Mouse (Mus musculus) CH12.LX (cell line): Measurements from ENCODE around the gene Doxl2. TPM values are rescaled to one million over a fixed set of nuclear protein-coding genes. Genes with fewer than 3 reads are reported as not detected.

Source experiments
- DNase-seq: peaks from one replicate; pipeline ENCODE4 v3.0.0-alpha.2; 2013; ENCODE audit errors: extremely low read depth
- H3K27ac ChIP-seq: 2 replicates; pipeline ENCODE4 v1.5.1; 2012; ENCODE audit warnings: low read depth, mild to moderate bottlenecking, control low read depth, moderate library complexity; ENCODE audit not compliant: insufficient read depth
- H3K27me3 ChIP-seq: replicated peaks from 2 replicates; pipeline ENCODE3; 2012; ENCODE audit warnings: inconsistent platforms
- H3K36me3 ChIP-seq, 2 experiments: replicated peaks in 1 of 2; 2 replicates each; pipeline versions ENCODE3 to v1.6.1; 2012; ENCODE audit warnings: inconsistent platforms in 1 of 2, low read length in 1 of 2, mild to moderate bottlenecking in 1 of 2, mixed read lengths in 1 of 2, moderate library complexity in 1 of 2; ENCODE audit not compliant: control insufficient read depth in 1 of 2, insufficient read depth in 1 of 2
- H3K4me1 ChIP-seq, 2 experiments: 2 replicates each; pipeline ENCODE4 v1.6.1; 2012; ENCODE audit warnings: inconsistent platforms in 1 of 2, moderate library complexity in 1 of 2; ENCODE audit not compliant: insufficient read depth in 2 of 2, control insufficient read depth in 1 of 2
- H3K4me2 ChIP-seq: 2 replicates; pipeline ENCODE4 v1.6.1; 2012; ENCODE audit warnings: low read depth, mild to moderate bottlenecking, control low read depth; ENCODE audit not compliant: poor library complexity, insufficient read depth, severe bottlenecking
- H3K4me3 ChIP-seq, 3 experiments: fragments of 150-350 bp in 1 of 3; sonication (generic) in 1 of 3; replicated peaks in 1 of 3; 2 replicates each; pipeline versions ENCODE3 to v1.5.1; 2011 to 2012; ENCODE audit warnings: low read depth in 2 of 3, low read length in 2 of 3, mild to moderate bottlenecking in 2 of 3, moderate library complexity in 2 of 3, control low read depth in 1 of 3, improper control_type of control experiment in 1 of 3, inconsistent platforms in 1 of 3, mixed read lengths in 1 of 3; ENCODE audit not compliant: poor library complexity in 1 of 3
- H3K79me2 ChIP-seq: replicated peaks from 2 replicates; pipeline ENCODE4 v1.6.1; 2012; ENCODE audit warnings: mild to moderate bottlenecking, moderate library complexity; ENCODE audit not compliant: control insufficient read depth, poor library complexity, insufficient read depth, severe bottlenecking; ENCODE audit errors: extremely low read depth
- H3K9ac ChIP-seq: 2 replicates; pipeline ENCODE4 v1.6.1; 2012; ENCODE audit warnings: low read depth, mild to moderate bottlenecking, control low read depth, moderate library complexity; ENCODE audit not compliant: insufficient read depth
- H3K9me3 ChIP-seq: replicated peaks from 2 replicates; pipeline ENCODE3; 2012; ENCODE audit warnings: low read length, inconsistent platforms, mixed read lengths
- CHD2 ChIP-seq: IDR thresholded peaks from 2 replicates; pipeline ENCODE4 v1.6.1; 2011; ENCODE audit warnings: low read length, improper control_type of control experiment
- CTCF ChIP-seq, 2 experiments: IDR thresholded peaks in 1 of 2; conservative IDR thresholded peaks in 1 of 2; 2 replicates each; pipeline ENCODE4 v1.5.1; 2011 to 2012; ENCODE audit warnings: low read depth in 2 of 2, low read length in 2 of 2, improper control_type of control experiment in 1 of 2, inconsistent platforms in 1 of 2, mild to moderate bottlenecking in 1 of 2, moderate library complexity in 1 of 2
- ELF1 ChIP-seq: IDR thresholded peaks from 2 replicates; pipeline ENCODE4 v1.6.1; 2014; ENCODE audit warnings: low read depth, mild to moderate bottlenecking, inconsistent platforms, low read length, improper control_type of control experiment
- EP300 ChIP-seq: IDR thresholded peaks from 2 replicates; pipeline ENCODE4 v1.6.1; 2011; ENCODE audit warnings: low read length, improper control_type of control experiment
- ETS1 ChIP-seq: conservative IDR thresholded peaks from 2 replicates; pipeline ENCODE4 v1.6.1; 2012; ENCODE audit warnings: low read depth, mild to moderate bottlenecking, inconsistent platforms, low read length, improper control_type of control experiment, moderate library complexity
- GABPA ChIP-seq: IDR thresholded peaks from 2 replicates; pipeline ENCODE4 v1.6.1; 2012; ENCODE audit warnings: low read depth, low read length, improper control_type of control experiment, inconsistent platforms; ENCODE audit not compliant: insufficient replicate concordance
- IRF4 ChIP-seq: IDR thresholded peaks from 2 replicates; pipeline ENCODE4 v1.6.1; 2014; ENCODE audit warnings: low read depth, mild to moderate bottlenecking, inconsistent platforms, low read length, improper control_type of control experiment
- JUND ChIP-seq: conservative IDR thresholded peaks from 2 replicates; pipeline ENCODE4 v1.6.1; 2011; ENCODE audit warnings: low read depth, low read length, improper control_type of control experiment
- MAFK ChIP-seq: IDR thresholded peaks from 2 replicates; pipeline ENCODE4 v1.6.1; 2011; ENCODE audit warnings: low read length, improper control_type of control experiment; ENCODE audit not compliant: insufficient replicate concordance
- MAX ChIP-seq: IDR thresholded peaks from 2 replicates; pipeline ENCODE4 v1.6.1; 2011; ENCODE audit warnings: low read length, improper control_type of control experiment
- MAZ ChIP-seq: IDR thresholded peaks from 2 replicates; pipeline ENCODE4 v1.6.1; 2012; ENCODE audit warnings: low read depth, mild to moderate bottlenecking, inconsistent platforms, low read length, improper control_type of control experiment, moderate library complexity
- PAX5 ChIP-seq: IDR thresholded peaks from 2 replicates; pipeline ENCODE4 v1.6.1; 2012; ENCODE audit warnings: low read length, inconsistent platforms, mixed read lengths
- POLR2AphosphoS2 ChIP-seq: IDR thresholded peaks from 2 replicates; pipeline ENCODE4 v1.6.1; 2011; ENCODE audit warnings: low read depth, low read length, improper control_type of control experiment
- SIN3A ChIP-seq: IDR thresholded peaks from 2 replicates; pipeline ENCODE4 v1.6.1; 2012; ENCODE audit warnings: low read length, improper control_type of control experiment, inconsistent platforms
- TBP ChIP-seq: conservative IDR thresholded peaks from 2 replicates; pipeline ENCODE4 v1.6.1; 2011; ENCODE audit warnings: low read depth, low read length, improper control_type of control experiment
- UBTF ChIP-seq: IDR thresholded peaks from 2 replicates; pipeline ENCODE4 v1.6.1; 2012; ENCODE audit warnings: low read depth, mild to moderate bottlenecking, inconsistent platforms, low read length, improper control_type of control experiment, moderate library complexity
- ZC3H11A ChIP-seq: IDR thresholded peaks from 2 replicates; pipeline ENCODE4 v1.6.1; 2012; ENCODE audit warnings: low read depth, mild to moderate bottlenecking, inconsistent platforms, low read length, improper control_type of control experiment
- ZMIZ1 ChIP-seq: IDR thresholded peaks from 2 replicates; pipeline ENCODE4 v1.6.1; 2012; ENCODE audit warnings: low read depth, mild to moderate bottlenecking, inconsistent platforms, low read length, improper control_type of control experiment
- ZNF384 ChIP-seq: IDR thresholded peaks from 2 replicates; pipeline ENCODE4 v1.6.1; 2012; ENCODE audit warnings: low read depth, low read length, improper control_type of control experiment, inconsistent platforms
- dilution Hi-C: fragments of 300-500 bp; cut with MboI; formaldehyde crosslinking; loops from 2 replicates; pipeline ENCODE4 v1.14.3; 2020; ENCODE audit warnings: low sequenced_read_pairs; ENCODE audit not compliant: extremely low pct_unique_long_range_greater_than_20kb, extremely low pct_ligation_motif_present
- in situ Hi-C: fragments of 300-500 bp; cut with MboI; formaldehyde crosslinking; loops from 3 replicates; pipeline ENCODE4 v1.14.3; 2019; ENCODE audit warnings: low sequenced_read_pairs, low pct_ligation_motif_present, low pct_unique_long_range_greater_than_20kb, mixed read lengths
- polyA plus RNA-seq: library from polyadenylated mRNA; unstranded; fragments of >175 nt; gene quantifications from 2 replicates; pipeline ENCODE4 v1.2.1, GENCODE M21; 2012; ENCODE audit warnings: low read depth; ENCODE audit not compliant: insufficient read length
- total RNA-seq, 2 experiments: library from RNA; depleted of rRNA; stranded (reverse); fragments of 300-350 nt in 1 of 2; fragments of >200 nt in 1 of 2; gene quantifications; 2 replicates each; pipeline ENCODE4 v1.2.3; 2012 to 2014

Gene Doxl2
- total and polyA plus RNA-seq, 3 experiments: not detected

DNA sequence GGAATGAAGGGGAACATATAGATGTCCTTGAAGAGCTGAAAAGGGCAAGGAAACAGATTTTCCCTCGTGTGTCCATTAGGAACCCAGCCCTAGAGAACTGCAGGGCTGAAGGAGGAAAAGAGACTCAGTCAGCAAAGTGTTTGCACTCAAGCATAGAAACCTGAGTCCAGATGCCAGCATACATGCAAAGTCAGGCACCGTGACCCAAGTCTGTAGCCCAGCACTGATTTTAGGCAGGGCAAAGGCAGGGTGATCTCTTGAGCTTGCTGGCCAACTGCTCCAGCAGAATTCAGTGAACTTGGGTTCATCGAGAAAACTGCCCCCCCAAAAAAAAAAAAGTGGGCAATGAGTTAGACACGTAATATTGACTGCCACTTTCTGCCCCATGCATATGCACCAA is 17.2 kb downstream of the Doxl2 start:
- H3K9ac ChIP-seq: no peak overlapping the region
- TF ChIP-seq TBP: no peak
- TF ChIP-seq CHD2: no peak
- TF ChIP-seq ZNF384: no peak
- TF ChIP-seq CTCF (conservative IDR thresholded peaks at IDR 0.05 in 1 of 2, IDR thresholded peaks at IDR 0.05 in 1 of 2; ENCODE audit: low read depth in 2 of 2, low read length in 2 of 2): no peak
- no peak for TF ChIP-seq POLR2AphosphoS2
- no peak for DNase-seq
- dilution Hi-C loops (no loop called here), in situ Hi-C loops (no loop called here)
- H3K36me3 ChIP-seq: no peaks in the 10 kb centered on the region
- no peak overlapping the region for H3K4me2 ChIP-seq
- peaks cover 3% of the 10 kb centered on the region for H3K27me3 ChIP-seq
- H3K79me2 ChIP-seq: no peaks in the 10 kb centered on the region
- H3K27ac ChIP-seq: no peak overlapping the region
- H3K4me1 ChIP-seq: no peaks in the 10 kb centered on the region
- H3K4me3 ChIP-seq: no peak overlapping the region
- no peaks in the 10 kb centered on the region for H3K9me3 ChIP-seq

DNA sequence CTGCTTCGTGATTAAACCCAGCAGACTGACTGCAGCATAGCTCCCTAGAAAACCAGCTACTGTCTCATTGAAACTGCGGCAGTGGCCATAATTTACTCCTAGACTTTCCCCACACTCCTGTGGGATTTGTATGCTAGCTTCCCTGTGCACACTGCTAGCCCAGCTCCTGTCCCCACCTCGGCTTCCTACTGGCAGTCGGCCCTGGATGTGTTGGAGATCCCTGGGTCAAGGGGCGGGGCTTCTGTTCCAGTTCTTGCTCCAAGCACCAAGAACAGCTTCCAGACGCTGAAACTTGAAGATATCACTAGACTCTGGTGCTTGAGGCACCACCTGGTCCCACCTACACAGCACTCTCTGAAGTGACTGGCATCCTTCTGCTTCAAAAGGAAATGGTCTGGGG is 23.4 kb downstream of the Doxl2 start:
- H3K4me1 ChIP-seq: no peaks in the 10 kb centered on the region
- peaks cover 3% of the 10 kb centered on the region for H3K27me3 ChIP-seq
- no peaks in the 10 kb centered on the region for H3K9me3 ChIP-seq
- in situ Hi-C loops: no loop called here
- no peak for TF ChIP-seq ZNF384
- no peak for TF ChIP-seq ZMIZ1
- no peak for TF ChIP-seq JUND
- no peak for TF ChIP-seq PAX5
- no peak for TF ChIP-seq UBTF
- no peak for TF ChIP-seq MAX
- TF ChIP-seq ELF1: no peak
- no peak for TF ChIP-seq ZC3H11A
- TF ChIP-seq MAFK: no peak
- no peak for TF ChIP-seq ETS1
- TF ChIP-seq EP300: no peak
- no peak for TF ChIP-seq POLR2AphosphoS2
- no peak for TF ChIP-seq CTCF (conservative IDR thresholded peaks at IDR 0.05 in 1 of 2, IDR thresholded peaks at IDR 0.05 in 1 of 2; ENCODE audit: low read depth in 2 of 2, low read length in 2 of 2)
- no peak for TF ChIP-seq SIN3A
- TF ChIP-seq IRF4: no peak
- no peak for TF ChIP-seq CHD2
- no peak for TF ChIP-seq MAZ
- no peak for TF ChIP-seq GABPA
- dilution Hi-C loops: no loop called here
- no peak overlapping the region for H3K27ac ChIP-seq
- no peak overlapping the region for H3K4me3 ChIP-seq
- no peak overlapping the region for H3K4me2 ChIP-seq
- no peak for DNase-seq
- H3K79me2 ChIP-seq: no peaks in the 10 kb centered on the region
- no peaks in the 10 kb centered on the region for H3K36me3 ChIP-seq
- H3K9ac ChIP-seq: no peak overlapping the region
